Mouse (Mus musculus) naive thymus-derived CD4-positive, alpha-beta T cell, adult 2 months (primary cell): ENCODE data around the gene Pigx.
A peak's percentile ranks its signal among the peaks of the same experiment; 100 is the strongest.
"Not testable (repeated sequence)": the region's sequence is repeated elsewhere in the genome, so short reads cannot be mapped to it uniquely, and the experiment has no call there.

Experiments
- DNase-seq: peaks from one replicate; pipeline ENCODE4 v3.0.0-alpha.2; 2011; ENCODE audit warnings: low read depth

The Pigx gene

GRCm38 (mm10) chr16:32108578-32108977 is 9.0 kb upstream of the Pigx start:
- no peak for DNase-seq

GRCm38 (mm10) chr16:32108170-32108569 is 8.6 kb upstream of the Pigx start:
- peak; percentile 68 for DNase-seq

GRCm38 (mm10) chr16:32107342-32108045 is 8.0 kb upstream of the Pigx start:
- peak; percentile 84 for DNase-seq

GRCm38 (mm10) chr16:32105698-32106097 is 6.2 kb upstream of the Pigx start:
- peak; percentile 57 for DNase-seq

- DNase-seq: no peak
These were observed 2.8 kb upstream of the Pigx start for GRCm38 (mm10) chr16:32102295-32102694.

GRCm38 (mm10) chr16:32098897-32099637 is 473 bp downstream of the Pigx start:
- no peak for DNase-seq

- not testable (repeated sequence) for DNase-seq
These were observed 1.8 kb downstream of the Pigx start for GRCm38 (mm10) chr16:32097757-32098156.

GRCm38 (mm10) chr16:32091466-32091865 is 8.1 kb downstream of the Pigx start:
- DNase-seq: no peak

- DNase-seq: peak; percentile 69
These were observed 11.7 kb downstream of the Pigx start for GRCm38 (mm10) chr16:32087629-32088443.

- DNase-seq: peak; percentile 87
These were observed 20.5 kb downstream of the Pigx start, which contains the start of gene Pak2 for GRCm38 (mm10) chr16:32078991-32079511. Gene Pak2, minus strand, starts transcription at chr16:32079342.

GRCm38 (mm10) chr16:32078408-32078990 is 21.0 kb downstream of the Pigx start:
- no peak for DNase-seq

- DNase-seq: peak; percentile 70
These were observed 21.7 kb downstream of the Pigx start for GRCm38 (mm10) chr16:32077648-32078407.

GRCm38 (mm10) chr16:32076406-32076805 is 23.1 kb downstream of the Pigx start:
- DNase-seq: no peak

GRCm38 (mm10) chr16:32075762-32076161 is 23.8 kb downstream of the Pigx start:
- DNase-seq: no peak

- not testable (repeated sequence) for DNase-seq
These were observed 29.5 kb downstream of the Pigx start for GRCm38 (mm10) chr16:32070070-32070469.

- no peak for DNase-seq
These were observed 30.9 kb downstream of the Pigx start for GRCm38 (mm10) chr16:32068389-32069300.

GRCm38 (mm10) chr16:32066899-32067298 is 32.6 kb downstream of the Pigx start:
- DNase-seq: no peak

GRCm38 (mm10) chr16:32063900-32064299 is 35.6 kb downstream of the Pigx start:
- no peak for DNase-seq

- peak; percentile 28 for DNase-seq
These were observed 37.3 kb downstream of the Pigx start for GRCm38 (mm10) chr16:32062226-32062625.
